Mouse (Mus musculus) embryonic facial prominence, embryonic 11.5 days (tissue): ENCODE measurements at regions not wholly inside any gene's neighbourhood (a gene's known extent, or its start where the extent isn't known, plus 50 kb on each side); places are given as distances from the start of the nearest gene placed in this dataset.
"Not testable (repeated sequence)": the region's sequence is repeated elsewhere in the genome, so short reads cannot be mapped to it uniquely, and the experiment has no call there.

Source experiments
- ATAC-seq: fragments of 200-750 bp; cut with Nextera tagmentation; replicated peaks from 2 replicates; pipeline ENCODE4 v1.8.0; 2017; ENCODE audit warnings: low read depth; ENCODE audit not compliant: insufficient number of reproducible peaks, low FRiP score, low TSS enrichment
- DNase-seq: peaks from one replicate; pipeline ENCODE4 v3.0.0-alpha.2; 2015; ENCODE audit warnings: low spot score
- H3K27ac ChIP-seq: fragments of 300-500 bp; sonication (generic); replicated peaks from 2 replicates; pipeline ENCODE4 v1.5.1; 2014; ENCODE audit warnings: mild to moderate bottlenecking, low read depth, low read length, control low read depth
- H3K27me3 ChIP-seq: fragments of 300-500 bp; sonication (generic); 2 replicates; pipeline ENCODE4 v1.6.1; 2014; ENCODE audit warnings: mild to moderate bottlenecking, low read length, moderate library complexity, mixed read lengths; ENCODE audit not compliant: control insufficient read depth, insufficient read depth
- H3K36me3 ChIP-seq: fragments of 300-500 bp; sonication (generic); replicated peaks from 2 replicates; pipeline ENCODE4 v1.6.1; 2014; ENCODE audit warnings: low read depth, mild to moderate bottlenecking, low read length, moderate library complexity, mixed read lengths; ENCODE audit not compliant: control insufficient read depth, insufficient read depth
- H3K4me1 ChIP-seq: fragments of 300-500 bp; sonication (generic); 2 replicates; pipeline ENCODE4 v1.6.1; 2014; ENCODE audit warnings: low read length, mixed read lengths; ENCODE audit not compliant: control insufficient read depth, insufficient read depth
- H3K4me2 ChIP-seq: fragments of 300-500 bp; sonication (generic); 2 replicates; pipeline ENCODE4 v1.6.1; 2014; ENCODE audit warnings: low read depth, mild to moderate bottlenecking, control low read depth, low read length, moderate library complexity
- H3K4me3 ChIP-seq: fragments of 300-500 bp; sonication (generic); 2 replicates; pipeline ENCODE4 v1.5.1; 2014; ENCODE audit warnings: low read depth, low read length, control low read depth
- H3K9ac ChIP-seq: fragments of 300-500 bp; sonication (generic); replicated peaks from 2 replicates; pipeline ENCODE4 v1.6.1; 2014; ENCODE audit warnings: mild to moderate bottlenecking, control low read depth, low read length
- H3K9me3 ChIP-seq: fragments of 300-500 bp; sonication (generic); replicated peaks from 2 replicates; pipeline ENCODE4 v1.6.1; 2016; ENCODE audit warnings: mild to moderate bottlenecking, low read length, inconsistent platforms, mixed read lengths; ENCODE audit not compliant: control insufficient read depth
- WGBS: fragments of 180-500 bp; shearing (Covaris S2); extraction: QIAGEN DNeasy Blood & Tissue Kit; methylation state at CpG from one replicate; pipeline ENCODE4 v1.1.7; 2014; 5-methylcytosine and 5-hydroxymethylcytosine counted together

- Histone ChIP-seq H3K9me3 (no peaks in the 10 kb centered on the region), H3K27me3 (no peaks in the 10 kb centered on the region), H3K4me3 (no peak overlapping the region), H3K27ac (no peak overlapping the region), H3K4me1 (no peaks in the 10 kb centered on the region), H3K4me2 (no peak overlapping the region), H3K36me3 (no peaks in the 10 kb centered on the region), H3K9ac (no peak overlapping the region)
- DNase-seq: no peak
- ATAC-seq: no peak
Measured at GRCm38 (mm10) chr14:16023853-16024252, 225.2 kb upstream of the Ngly1 start.

- Histone ChIP-seq H3K27me3 (no peaks in the 10 kb centered on the region), H3K36me3 (no peaks in the 10 kb centered on the region)
- ATAC-seq: no peak
Measured at GRCm38 (mm10) chr14:16037771-16038170, 211.3 kb upstream of the Ngly1 start.

DNA sequence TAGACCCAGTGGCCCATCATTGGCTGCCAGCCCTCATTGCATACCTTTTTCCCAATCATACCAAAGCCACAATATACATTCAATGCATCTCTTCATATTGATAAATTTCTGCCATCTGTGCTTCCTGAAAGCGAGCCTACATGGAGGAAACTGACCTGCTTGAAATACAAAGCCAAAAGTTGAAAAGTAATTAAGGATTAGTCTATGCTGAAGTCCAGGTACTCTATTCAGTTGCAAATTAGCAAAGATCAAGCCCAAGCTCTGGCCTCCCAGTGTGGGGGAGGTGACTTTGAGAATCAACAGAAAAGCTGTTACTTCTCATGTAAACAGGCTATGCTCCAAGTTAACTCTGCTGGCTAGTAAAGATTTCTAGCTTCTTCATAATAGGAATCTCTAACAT lies 210.7 kb upstream of the Ngly1 start:
- Histone ChIP-seq H3K4me3 (no peak overlapping the region), H3K4me2 (no peak overlapping the region), H3K4me1 (no peaks in the 10 kb centered on the region), H3K27me3 (no peaks in the 10 kb centered on the region), H3K9ac (no peak overlapping the region), H3K27ac (no peak overlapping the region), H3K36me3 (no peaks in the 10 kb centered on the region), H3K9me3 (no peaks in the 10 kb centered on the region)
- no peak for DNase-seq
- ATAC-seq: no peak
- 60% methylated on average over 1 of the region's 1 CpGs for WGBS

More at GRCm38 (mm10) chr14:16037771-16038170, 211.3 kb upstream of the Ngly1 start:
- Histone ChIP-seq H3K4me2 (no peak overlapping the region), H3K27ac (no peak overlapping the region), H3K9me3 (no peaks in the 10 kb centered on the region), H3K4me3 (no peak overlapping the region), H3K4me1 (no peaks in the 10 kb centered on the region), H3K9ac (no peak overlapping the region)
- DNase-seq: no peak

- no peak overlapping the region for H3K27ac ChIP-seq
- DNase-seq (no peak), ATAC-seq (no peak)
- H3K4me1 ChIP-seq: no peaks in the 10 kb centered on the region
- no peak overlapping the region for H3K4me3 ChIP-seq
- no peaks in the 10 kb centered on the region for H3K27me3 ChIP-seq
- H3K36me3 ChIP-seq: no peaks in the 10 kb centered on the region
- H3K9ac ChIP-seq: no peak overlapping the region
- H3K4me2 ChIP-seq: no peak overlapping the region
- H3K9me3 ChIP-seq: no peaks in the 10 kb centered on the region
Measured at GRCm38 (mm10) chr14:16044466-16044865, 204.6 kb upstream of the Ngly1 start.

GRCm38 (mm10) chr14:16072534-16072933 lies 176.5 kb upstream of the Ngly1 start:
- H3K36me3 ChIP-seq, ATAC-seq, H3K4me3 ChIP-seq, H3K9ac ChIP-seq, H3K27me3 ChIP-seq, H3K27ac ChIP-seq, H3K9me3 ChIP-seq, DNase-seq, H3K4me1 ChIP-seq, H3K4me2 ChIP-seq: not testable (repeated sequence)
- 100% methylated on average over 7 of the region's 12 CpGs for WGBS

- Histone ChIP-seq H3K27ac (no peak overlapping the region), H3K27me3 (no peaks in the 10 kb centered on the region), H3K4me2 (no peak overlapping the region), H3K4me3 (no peak overlapping the region), H3K36me3 (no peaks in the 10 kb centered on the region), H3K4me1 (no peaks in the 10 kb centered on the region), H3K9ac (no peak overlapping the region), H3K9me3 (no peaks in the 10 kb centered on the region)
- WGBS: 74% methylated on average over 1 of the region's 1 CpGs
- DNase-seq: no peak
- ATAC-seq: no peak
Measured at GRCm38 (mm10) chr14:16074089-16074488, 175.0 kb upstream of the Ngly1 start.

DNA sequence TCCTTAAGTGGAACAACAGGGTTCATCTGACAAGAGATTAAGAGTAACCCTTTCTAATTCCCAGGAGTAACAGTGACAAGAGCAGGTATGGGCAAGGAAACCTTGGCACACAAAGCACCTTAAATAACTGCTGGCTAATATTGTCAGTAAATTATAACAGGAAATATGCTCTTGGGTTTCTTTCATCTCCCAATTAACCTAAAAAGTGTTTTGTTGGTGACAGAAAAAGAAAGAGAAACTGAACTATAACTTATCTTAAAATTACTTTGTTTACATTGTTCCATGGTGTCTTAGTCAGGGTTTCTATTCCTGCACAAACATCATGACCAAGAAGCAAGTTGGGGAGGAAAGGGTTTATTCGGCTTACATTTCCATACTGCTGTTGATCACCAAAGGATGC lies 170.0 kb upstream of the Ngly1 start:
- Histone ChIP-seq H3K4me3 (no peak overlapping the region), H3K27me3 (no peaks in the 10 kb centered on the region), H3K9me3 (no peaks in the 10 kb centered on the region), H3K4me2 (no peak overlapping the region), H3K9ac (no peak overlapping the region), H3K36me3 (no peaks in the 10 kb centered on the region), H3K27ac (no peak overlapping the region), H3K4me1 (no peaks in the 10 kb centered on the region)
- no CpG with 5 or more reads among the region's 1 CpGs for WGBS
- ATAC-seq (no peak), DNase-seq (no peak)

GRCm38 (mm10) chr14:16087231-16087630 lies 161.8 kb upstream of the Ngly1 start:
- H3K9me3 ChIP-seq, H3K27ac ChIP-seq, H3K27me3 ChIP-seq, H3K36me3 ChIP-seq, H3K9ac ChIP-seq, DNase-seq, H3K4me1 ChIP-seq, ATAC-seq, H3K4me2 ChIP-seq, H3K4me3 ChIP-seq: not testable (repeated sequence)
